26 mouse cellular contexts compared by ENCODE assay signal in genomic region chr4:151070962-151071361, GRCm38 (mm10). TPM values are rescaled to one million over a fixed set of nuclear protein-coding genes. Genes with fewer than 3 reads are reported as not detected.
"Had no signal": no experiment of that assay in that cellular context is flagged by ENCODE, and none has a peak within 500 bp of the region (broad histone marks: within the 10 kb centered on the region; RNA-seq: fewer than 3 reads in every experiment).

No protein-coding gene starts in this region.

- DNase-seq: kidney, adult 2 months; kidney, postnatal 25 days; liver; lung, adult 18-20 months; lung, postnatal 14 days; lung, postnatal 4 days; right cerebral cortex, adult 18-20 months; right cerebral cortex, postnatal 14 days; right cerebral cortex, postnatal 4 days; thymus, adult 2 months; thymus, postnatal 14 days; thymus, postnatal 4 days had no signal

- ATAC-seq: intestine, postnatal 0 days; liver, embryonic 12.5 days; midbrain, embryonic 16.5 days had no signal

- H3K27ac ChIP-seq: kidney, postnatal 0 days; limb, embryonic 10.5 days; limb, embryonic 13.5 days; liver, embryonic 12.5 days; liver, embryonic 15.5 days; lung, embryonic 15.5 days; midbrain, embryonic 12.5 days; stomach, postnatal 0 days had no signal

- H3K4me1 ChIP-seq: limb, embryonic 10.5 days; limb, embryonic 13.5 days; liver, embryonic 12.5 days; liver, embryonic 15.5 days; lung, embryonic 15.5 days; midbrain, embryonic 12.5 days had no signal

- H3K36me3 ChIP-seq: liver, embryonic 12.5 days; liver, embryonic 15.5 days; lung, embryonic 15.5 days had no signal

- H3K27me3 ChIP-seq: limb, embryonic 13.5 days; lung, embryonic 15.5 days; midbrain, embryonic 12.5 days had no signal

- H3K4me3 ChIP-seq: limb, embryonic 10.5 days; limb, embryonic 13.5 days; liver, embryonic 12.5 days; liver, embryonic 15.5 days; lung, embryonic 15.5 days; midbrain, embryonic 12.5 days had no signal

- H3K9ac ChIP-seq: limb, embryonic 13.5 days; liver, embryonic 12.5 days; liver, embryonic 15.5 days; lung, embryonic 15.5 days; midbrain, embryonic 12.5 days had no signal

- H3K9me3 ChIP-seq: limb, embryonic 10.5 days; limb, embryonic 13.5 days; liver, embryonic 12.5 days; liver, embryonic 15.5 days; lung, embryonic 15.5 days; midbrain, embryonic 12.5 days had no signal

- H3K4me2 ChIP-seq: limb, embryonic 13.5 days; liver, embryonic 12.5 days; liver, embryonic 15.5 days; lung, embryonic 15.5 days; midbrain, embryonic 12.5 days had no signal

RNA-seq across cellular contexts. Expression of gene Gm13090, which starts 18.4 kb away (rescaled TPM):
- total RNA-seq: layer of hippocampus, postnatal 25 days; left cerebral cortex, adult 18-20 months; left cerebral cortex, postnatal 25 days had no signal
- polyA plus RNA-seq: intestine, postnatal 0 days; kidney, adult 2 months; kidney, embryonic 14.5 days; limb, embryonic 10.5 days; limb, embryonic 13.5 days; liver, embryonic 12.5 days; liver, embryonic 15.5 days; lung, embryonic 15.5 days; midbrain, embryonic 12.5 days; midbrain, embryonic 16.5 days; stomach, postnatal 0 days; thymus, adult 2 months had no signal
